Mouse (Mus musculus) cortical plate, adult 2 months (tissue): ENCODE measurements around the gene Dohh. TPM values are rescaled to one million over a fixed set of nuclear protein-coding genes. Genes with fewer than 3 reads are reported as not detected.
A peak's percentile ranks its signal among the peaks of the same experiment; 100 is the strongest.

Experiments
- H3K27ac ChIP-seq: fragments of 200-500 bp; 2 replicates; pipeline ENCODE4 v1.5.1; 2012; ENCODE audit warnings: low read length, control low read depth, inconsistent platforms; ENCODE audit not compliant: insufficient read depth
- H3K4me1 ChIP-seq: fragments of 200-500 bp; 2 replicates; pipeline ENCODE4 v1.6.1; 2011; ENCODE audit warnings: low read length; ENCODE audit not compliant: control insufficient read depth, insufficient read depth
- H3K4me3 ChIP-seq: fragments of 200-500 bp; 2 replicates; pipeline ENCODE4 v1.5.1; 2011; ENCODE audit warnings: mild to moderate bottlenecking, low read length, control low read depth; ENCODE audit not compliant: insufficient read depth
- CTCF ChIP-seq: fragments of 200-500 bp; IDR thresholded peaks from 2 replicates; pipeline ENCODE4 v1.5.1; 2011; ENCODE audit warnings: mild to moderate bottlenecking, control low read depth, low read length; ENCODE audit not compliant: insufficient read depth; ENCODE audit errors: extremely low read depth
- POLR2A ChIP-seq: fragments of 200-500 bp; IDR thresholded peaks from 2 replicates; pipeline ENCODE4 v1.6.1; 2011; ENCODE audit warnings: mild to moderate bottlenecking, low read length, control low read depth; ENCODE audit not compliant: insufficient read depth; ENCODE audit errors: extremely low read depth
- polyA plus RNA-seq: library from polyadenylated mRNA; depleted of rRNA; stranded (reverse); fragments of >200 nt; gene quantifications from 2 replicates; pipeline ENCODE4 v1.2.3, GENCODE M21; 2012

The Dohh gene
- polyA plus RNA-seq, 1 experiment = 108 TPM

- Histone ChIP-seq H3K4me3 (no peak overlapping the region), H3K27ac (no peak overlapping the region)
- TF ChIP-seq POLR2A = 0 out of 2 replicates have a peak, but pooled peaks have one; percentile 15
- TF ChIP-seq CTCF = no peak
Measured at GRCm38 (mm10) chr10:81366477-81367206, 17.6 kb upstream of the Dohh start.

GRCm38 (mm10) chr10:81367207-81367495, 17.1 kb upstream of the Dohh start:
- Histone ChIP-seq H3K27ac (no peak overlapping the region), H3K4me1 (no peaks in the 10 kb centered on the region), H3K4me3 (no peak overlapping the region)
- no peak for TF ChIP-seq CTCF
- TF ChIP-seq POLR2A = no peak

More at GRCm38 (mm10) chr10:81366477-81367206, 17.6 kb upstream of the Dohh start:
- no peaks in the 10 kb centered on the region for H3K4me1 ChIP-seq

- Histone ChIP-seq H3K27ac (no peak overlapping the region), H3K4me1 (peaks cover 7% of the 10 kb centered on the region; the same call in 1 of the 2 replicates), H3K4me3 (no peak overlapping the region)
- no peak for TF ChIP-seq CTCF
- TF ChIP-seq POLR2A = no peak
Measured at GRCm38 (mm10) chr10:81375322-81375721, 8.9 kb upstream of the Dohh start.

- Histone ChIP-seq H3K4me1 (peaks cover 7% of the 10 kb centered on the region; the same call in 1 of the 2 replicates), H3K27ac (no peak overlapping the region), H3K4me3 (peak overlapping the region; percentile 89)
- TF ChIP-seq CTCF = no peak
- TF ChIP-seq POLR2A = no peak
Measured at GRCm38 (mm10) chr10:81376561-81377361, 7.5 kb upstream of the Dohh start.

GRCm38 (mm10) chr10:81377362-81377664, 6.9 kb upstream of the Dohh start:
- H3K4me1 ChIP-seq = peaks cover 7% of the 10 kb centered on the region; the same call in 1 of the 2 replicates
- H3K4me3 ChIP-seq = peak overlapping the region; percentile 89
- TF ChIP-seq CTCF (no peak), POLR2A (no peak)
- no peak overlapping the region for H3K27ac ChIP-seq

- Histone ChIP-seq H3K4me3 (peak within 1 kb of the TSS; percentile 89), H3K4me1 (peaks cover 7% of the 10 kb centered on the region; the same call in 1 of the 2 replicates), H3K27ac (no peak within 1 kb of the TSS)
- TF ChIP-seq POLR2A = peak; percentile 56; the same call in 1 of the 2 replicates
- no peak for TF ChIP-seq CTCF
Measured at GRCm38 (mm10) chr10:81377793-81378552, 6.3 kb upstream of the Dohh start, which contains the start of gene Fzr1. Gene Fzr1, minus strand, starts transcription at chr10:81378516.

GRCm38 (mm10) chr10:81378553-81379182, 5.6 kb upstream of the Dohh start:
- TF ChIP-seq CTCF = no peak
- 0 out of 2 replicates have a peak, but pooled peaks have one; percentile 15 for TF ChIP-seq POLR2A
- Histone ChIP-seq H3K27ac (no peak overlapping the region), H3K4me3 (peak overlapping the region; percentile 89), H3K4me1 (peaks cover 7% of the 10 kb centered on the region; the same call in 1 of the 2 replicates)

- no peak for TF ChIP-seq POLR2A
- no peak for TF ChIP-seq CTCF
- peaks cover 7% of the 10 kb centered on the region; the same call in 1 of the 2 replicates for H3K4me1 ChIP-seq
- H3K27ac ChIP-seq = no peak overlapping the region
- peak overlapping the region; percentile 32; the same call in 1 of the 2 replicates for H3K4me3 ChIP-seq
Measured at GRCm38 (mm10) chr10:81379183-81379553, 5.1 kb upstream of the Dohh start.

GRCm38 (mm10) chr10:81379809-81380378, 4.3 kb upstream of the Dohh start:
- no peak overlapping the region for H3K27ac ChIP-seq
- peaks cover 7% of the 10 kb centered on the region; the same call in 1 of the 2 replicates for H3K4me1 ChIP-seq
- no peak overlapping the region for H3K4me3 ChIP-seq
- TF ChIP-seq CTCF (no peak), POLR2A (no peak)
